Mouse (Mus musculus) cerebellum, adult 8-10 months (tissue): Measurements from ENCODE around the gene Cntrob.

Experiments
- DNase-seq: peaks from one replicate; pipeline ENCODE4 v3.0.0; 2022

Cntrob gene

DNA sequence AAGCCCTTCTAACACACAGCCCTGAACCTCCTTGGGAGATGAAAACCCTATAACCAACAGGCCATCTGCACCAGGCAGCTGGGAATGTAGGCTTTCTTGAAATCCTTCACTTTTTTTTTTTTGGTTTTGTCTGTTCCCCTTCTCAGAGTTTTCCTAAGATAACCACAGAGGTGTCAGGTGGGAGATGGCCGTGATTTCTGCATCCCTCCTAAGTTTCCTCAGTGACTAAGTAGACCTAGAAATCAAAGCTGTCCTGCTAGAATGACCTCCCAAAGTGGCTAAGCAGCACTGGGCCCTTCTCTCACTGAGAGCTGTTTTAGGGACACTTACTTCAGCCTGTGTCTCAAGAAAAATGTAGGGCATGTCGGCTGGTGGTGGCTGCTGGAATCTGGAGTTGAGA, 25.8 kb downstream of the Cntrob start:
- DNase-seq = no peak

DNA sequence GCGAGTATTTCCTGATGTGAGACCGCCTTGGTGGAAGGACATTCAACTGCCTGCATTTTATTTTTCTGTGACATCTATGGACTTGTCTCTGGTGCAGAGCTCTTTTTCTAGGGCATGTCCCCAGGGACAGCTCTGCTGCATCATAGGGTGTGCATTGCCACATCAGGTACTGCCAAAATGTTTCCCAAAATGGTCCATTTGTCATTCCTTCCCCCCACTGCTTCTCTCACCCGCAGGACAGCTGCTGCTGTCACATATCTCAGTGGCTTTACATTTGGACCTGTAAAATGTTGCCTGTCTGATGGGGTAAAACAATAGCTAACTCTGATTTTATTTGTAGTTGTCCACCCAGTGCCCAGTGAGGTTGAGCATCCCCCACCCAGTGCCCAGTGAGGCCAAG, 28.3 kb downstream of the Cntrob start:
- DNase-seq = no peak

DNA sequence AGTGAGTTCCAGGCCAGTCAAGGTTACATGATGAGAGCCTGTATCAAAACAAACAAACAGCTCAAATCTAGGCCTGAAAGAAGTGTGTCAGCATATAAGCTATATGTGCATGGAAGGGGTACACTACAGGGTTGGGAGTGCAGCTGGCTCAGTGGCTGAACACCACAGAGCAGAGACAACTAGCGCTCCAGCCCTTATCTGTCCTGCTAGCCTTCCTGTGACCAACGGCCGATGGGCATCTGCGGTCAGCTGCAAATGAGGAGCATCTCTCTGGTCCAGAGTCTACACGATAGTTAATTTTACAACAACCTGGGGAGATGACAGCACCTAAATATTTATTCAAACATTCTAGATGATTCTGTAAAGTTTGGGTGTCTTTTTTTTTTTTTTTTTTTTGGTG, 32.5 kb downstream of the Cntrob start:
- no peak for DNase-seq

DNA sequence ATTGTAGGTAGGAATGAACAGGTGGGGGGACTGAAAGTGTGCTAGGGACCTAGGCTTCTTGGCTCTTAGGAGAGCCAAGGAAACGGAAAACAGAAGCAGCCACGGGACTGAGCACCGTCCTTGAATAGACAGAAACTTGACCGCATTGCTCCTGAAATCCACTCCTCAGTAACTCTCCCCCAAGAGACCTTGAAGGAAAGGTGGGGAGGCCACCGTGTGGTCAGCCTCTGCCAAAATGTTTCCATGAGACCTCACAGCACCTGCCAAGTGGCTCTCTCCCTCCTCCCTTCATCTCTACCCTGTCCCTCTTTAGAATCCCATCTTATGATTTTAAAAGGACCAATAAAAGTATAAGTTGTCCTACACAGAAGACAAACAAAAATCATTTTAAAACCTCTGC, 46.3 kb downstream of the Cntrob start:
- DNase-seq = no peak

DNA sequence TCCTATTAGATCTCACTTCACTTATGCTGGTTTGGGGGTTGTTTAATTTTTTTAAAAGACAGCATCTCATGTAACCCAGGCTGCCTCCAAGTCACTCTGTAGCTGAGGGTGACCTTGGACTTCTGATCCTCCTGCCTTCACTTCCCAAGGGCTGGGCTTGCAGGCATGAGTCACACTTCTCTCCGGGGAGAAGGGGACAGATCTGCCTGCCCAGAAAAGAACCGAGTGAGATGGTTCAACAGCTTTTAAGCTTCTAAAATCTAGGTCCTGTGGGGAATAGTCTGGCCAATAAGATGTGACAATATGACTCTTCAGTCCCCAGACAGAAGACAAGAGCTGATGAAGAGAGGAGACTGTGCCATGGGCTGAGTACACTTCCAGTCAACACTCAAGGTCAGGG, 47.5 kb downstream of the Cntrob start:
- DNase-seq = no peak

DNA sequence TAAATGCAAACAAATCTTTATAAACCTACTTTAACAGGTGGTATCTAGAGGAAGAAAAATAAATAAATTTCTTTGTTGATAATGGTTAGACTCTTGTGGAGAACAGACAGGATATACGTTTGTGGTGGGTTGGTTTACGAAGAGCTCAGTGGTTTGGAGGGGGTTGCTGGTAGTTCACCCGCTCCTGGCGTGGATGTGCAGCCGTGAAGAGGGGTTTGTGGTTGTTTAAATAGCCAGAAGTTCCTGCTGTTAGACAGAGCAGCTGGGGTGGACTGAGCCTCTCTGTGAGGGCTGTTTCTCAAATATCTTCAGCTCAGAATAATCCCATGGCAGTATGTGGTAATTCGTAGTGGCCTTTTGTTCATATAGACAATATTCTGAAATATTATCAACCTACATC, 47.9 kb downstream of the Cntrob start:
- no peak for DNase-seq

DNA sequence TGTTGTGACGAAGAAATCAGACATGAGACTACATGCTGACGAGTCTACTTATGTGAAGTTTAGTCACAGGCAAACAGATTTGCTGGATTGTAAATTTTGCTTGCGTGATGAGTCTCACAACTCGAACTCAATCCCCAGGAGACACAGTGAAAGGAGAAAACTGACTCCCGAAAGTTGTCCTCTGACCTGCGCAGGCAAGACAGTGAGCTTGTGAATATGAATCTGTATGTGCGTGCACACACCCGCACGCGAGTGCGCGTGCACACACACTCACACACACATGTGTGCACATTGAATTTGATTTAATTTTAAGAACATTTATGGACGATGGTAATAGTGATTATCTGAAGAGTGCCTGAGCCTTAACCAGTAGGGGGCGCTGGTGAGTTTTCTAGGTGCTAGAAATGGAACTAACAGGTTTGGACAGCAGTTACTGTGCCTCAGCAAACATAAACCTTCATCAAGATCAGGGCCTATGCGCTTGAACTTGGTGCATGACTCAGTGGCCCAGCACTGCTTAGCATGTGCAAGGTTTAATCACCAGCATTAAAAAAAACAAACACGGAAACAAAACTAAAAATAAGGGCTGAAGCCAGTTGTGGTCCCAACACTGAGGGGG, 51.3 kb downstream of the Cntrob start:
- DNase-seq = peak; percentile 80

DNA sequence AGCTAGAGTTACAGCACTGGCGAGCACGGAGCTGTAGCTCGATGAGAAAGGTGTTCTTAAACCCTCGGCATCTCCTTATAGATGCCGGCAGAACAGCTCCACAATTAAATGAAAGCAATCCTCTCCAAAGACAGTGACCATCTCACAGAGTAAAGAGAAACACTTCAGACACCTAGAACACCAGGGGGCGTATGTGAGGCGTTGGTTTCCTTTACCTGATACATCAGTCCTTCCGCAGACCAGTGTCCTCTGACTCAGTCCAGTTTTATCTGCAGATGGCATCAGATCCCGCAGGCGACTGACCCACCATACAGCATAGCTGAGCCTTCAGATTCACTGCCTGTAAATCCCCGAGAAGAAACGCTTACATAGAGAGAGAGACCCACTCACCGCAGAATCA, 54.0 kb downstream of the Cntrob start:
- DNase-seq = peak; percentile 83

DNA sequence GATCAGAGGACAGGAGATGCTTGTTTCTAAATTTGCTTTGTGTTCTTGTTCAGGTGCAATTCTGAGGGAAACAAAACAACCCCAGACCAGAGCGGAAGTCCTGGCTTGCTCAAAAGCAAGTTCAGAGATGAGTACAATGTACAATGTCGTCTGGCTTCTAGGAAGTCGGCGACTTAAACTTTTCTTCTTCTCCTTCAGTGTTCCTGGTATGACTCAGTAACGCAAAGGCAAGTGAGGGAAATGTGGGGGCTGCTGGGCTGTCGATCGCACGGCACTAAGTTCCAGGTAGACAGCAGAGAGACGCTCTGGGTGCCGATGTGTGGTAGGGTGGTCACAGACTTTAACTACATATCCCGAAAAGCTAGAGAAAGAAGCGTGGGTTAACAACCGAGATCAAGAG, 55.5 kb downstream of the Cntrob start:
- no peak for DNase-seq

DNA sequence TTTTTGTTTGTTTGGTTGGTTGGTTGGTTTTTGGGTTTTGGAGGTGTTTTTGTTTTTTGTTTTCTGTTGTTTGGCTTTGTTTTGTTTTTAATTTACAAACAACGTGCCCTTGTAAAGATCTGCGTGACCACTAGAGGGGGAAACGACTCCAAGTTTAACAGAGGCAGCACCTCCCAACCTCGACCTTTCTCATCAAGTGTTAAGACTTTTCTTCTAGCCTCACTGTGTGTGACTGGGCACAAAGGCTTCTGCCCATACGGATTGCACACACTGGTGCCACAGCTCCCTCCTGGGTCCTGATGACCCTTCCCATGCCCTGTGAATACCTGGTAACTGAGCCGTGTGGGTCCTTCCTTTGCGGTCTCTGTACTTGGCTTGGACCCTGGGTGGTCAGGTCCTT, 56.2 kb downstream of the Cntrob start:
- no peak for DNase-seq

DNA sequence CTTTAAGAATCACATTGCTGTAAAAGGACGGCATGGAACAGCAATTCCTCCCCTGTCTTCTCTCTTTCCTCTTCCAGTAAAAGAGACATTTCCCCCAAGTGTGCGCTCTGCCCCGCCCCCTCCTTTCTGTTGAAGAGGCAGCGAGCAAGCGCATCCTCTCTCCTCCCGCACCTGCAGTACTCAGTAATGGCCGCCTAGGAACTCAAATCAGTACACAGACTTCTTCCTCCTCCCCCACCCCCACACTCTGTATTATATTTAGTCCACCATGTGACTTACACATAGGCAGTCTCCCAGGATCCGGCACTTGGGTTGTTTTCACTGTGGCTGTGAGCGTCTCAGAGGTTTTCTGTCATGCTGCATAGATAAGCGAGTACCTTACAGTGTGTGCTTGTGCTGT, 57.3 kb downstream of the Cntrob start:
- peak; percentile 55 for DNase-seq

DNA sequence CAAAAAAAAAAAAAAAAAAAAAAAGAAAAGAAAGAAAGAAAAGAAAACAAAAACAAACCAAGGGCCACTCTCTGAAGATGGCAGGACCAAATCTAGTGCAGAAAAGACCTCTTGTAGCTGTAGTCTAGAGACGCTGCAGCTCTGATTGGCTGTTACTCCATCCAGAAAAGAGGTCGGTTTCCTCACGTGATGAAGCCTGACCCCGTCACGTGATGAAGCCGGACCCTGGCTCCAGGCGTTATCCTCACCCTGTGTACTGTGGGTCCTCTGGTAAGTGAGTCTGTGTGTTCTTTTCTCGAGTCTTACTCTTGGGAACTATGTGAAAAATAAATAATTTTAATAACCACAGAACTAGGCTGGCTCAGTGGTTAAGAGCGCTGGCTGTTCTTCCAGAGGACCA, 58.2 kb downstream of the Cntrob start:
- no peak for DNase-seq

DNA sequence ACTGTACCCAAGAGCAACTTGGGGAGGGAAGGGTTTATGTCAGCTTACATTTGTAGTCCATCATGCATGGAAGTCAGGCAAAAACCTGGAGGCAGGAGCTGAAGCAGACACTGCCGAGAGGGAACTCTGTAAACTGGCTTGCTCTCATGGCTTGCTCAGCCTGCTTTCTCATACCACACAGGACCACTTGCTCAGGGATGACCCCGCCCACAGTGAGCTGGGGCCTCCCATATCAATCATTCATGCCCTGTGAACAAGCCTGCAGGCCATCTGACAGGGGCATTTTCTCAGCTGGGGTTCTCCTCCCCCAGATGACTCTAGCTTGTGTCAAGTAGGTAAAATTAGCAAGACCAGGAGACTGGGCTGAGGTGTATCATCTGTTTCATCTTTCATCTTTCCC, 59.3 kb downstream of the Cntrob start:
- DNase-seq = no peak

DNA sequence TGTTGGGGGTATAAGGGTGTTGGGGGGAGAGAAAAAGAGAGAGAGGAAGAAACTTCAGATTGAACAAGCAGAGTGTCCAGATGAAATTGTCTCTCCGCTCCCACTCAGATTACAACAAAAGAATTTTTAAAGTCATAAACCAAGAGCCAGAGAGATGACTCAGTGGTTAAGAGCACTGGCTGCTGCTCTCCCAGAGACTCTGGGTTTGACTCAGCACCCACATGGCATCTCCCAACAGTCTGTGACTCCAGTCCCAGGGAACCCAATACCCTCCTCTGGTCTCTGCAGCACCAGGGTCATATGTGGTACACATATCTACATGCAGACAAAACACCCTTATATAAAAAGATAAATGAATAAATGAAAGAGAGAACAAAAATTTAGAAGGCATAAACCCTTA, 63.5 kb downstream of the Cntrob start:
- DNase-seq = no peak

DNA sequence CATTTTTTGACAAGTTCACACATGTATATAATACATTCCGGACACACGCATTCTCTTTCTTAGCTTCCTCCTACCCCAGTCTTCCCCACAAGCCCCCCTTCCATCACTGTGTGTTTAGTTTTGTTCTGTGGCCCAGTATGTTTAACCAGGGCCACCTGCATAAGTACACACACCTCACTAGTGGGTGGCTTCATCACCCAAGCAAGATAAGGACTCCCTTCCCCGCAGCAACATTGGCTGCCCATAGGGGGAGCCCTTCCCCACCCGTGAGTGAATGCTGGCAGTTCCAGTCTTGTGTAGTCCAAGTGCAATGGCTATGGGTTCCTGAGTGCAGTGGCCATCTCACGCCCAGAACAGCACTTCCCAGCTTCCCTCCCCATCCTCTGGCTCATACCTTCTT, 65.3 kb downstream of the Cntrob start:
- DNase-seq = peak; percentile 41

DNA sequence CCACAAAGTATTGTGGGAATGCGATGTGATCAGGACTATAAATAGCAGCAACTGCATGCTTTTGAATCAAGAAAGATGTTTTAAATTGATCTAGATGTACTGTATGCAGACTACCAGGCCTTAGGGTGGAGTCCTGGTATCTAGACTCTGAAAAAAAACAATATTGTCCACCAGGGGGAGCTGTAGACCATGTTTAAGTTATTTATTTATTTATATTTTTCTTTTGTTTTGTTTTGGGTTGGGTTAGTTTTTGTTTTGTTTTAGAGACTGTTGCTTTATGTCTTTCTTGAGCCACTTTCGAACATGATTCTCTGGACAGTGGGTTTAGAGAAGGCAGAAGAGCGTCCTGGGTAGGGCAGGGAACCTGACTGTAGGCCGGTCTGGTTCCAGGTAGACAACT, 65.8 kb downstream of the Cntrob start:
- peak; percentile 46 for DNase-seq

DNA sequence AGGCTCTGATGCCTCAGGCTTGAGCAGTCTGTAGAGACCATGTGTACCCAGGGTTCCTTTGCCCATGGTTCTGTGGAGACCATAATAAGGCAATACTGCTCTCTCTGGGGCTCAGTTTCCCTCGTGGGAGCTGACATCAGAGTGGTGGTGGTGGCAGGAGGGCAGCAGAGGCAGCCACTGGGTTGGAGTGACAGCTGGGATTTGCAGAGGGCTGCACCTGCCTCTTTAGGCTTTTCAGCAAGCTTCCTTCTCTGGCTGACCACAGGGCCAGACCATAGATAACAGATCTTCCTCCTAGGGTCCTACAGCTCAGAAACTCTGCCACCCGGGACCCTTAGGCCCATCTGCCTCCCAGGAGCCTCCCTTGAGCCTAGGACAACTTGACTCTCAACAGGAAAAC, 66.5 kb downstream of the Cntrob start:
- no peak for DNase-seq

DNA sequence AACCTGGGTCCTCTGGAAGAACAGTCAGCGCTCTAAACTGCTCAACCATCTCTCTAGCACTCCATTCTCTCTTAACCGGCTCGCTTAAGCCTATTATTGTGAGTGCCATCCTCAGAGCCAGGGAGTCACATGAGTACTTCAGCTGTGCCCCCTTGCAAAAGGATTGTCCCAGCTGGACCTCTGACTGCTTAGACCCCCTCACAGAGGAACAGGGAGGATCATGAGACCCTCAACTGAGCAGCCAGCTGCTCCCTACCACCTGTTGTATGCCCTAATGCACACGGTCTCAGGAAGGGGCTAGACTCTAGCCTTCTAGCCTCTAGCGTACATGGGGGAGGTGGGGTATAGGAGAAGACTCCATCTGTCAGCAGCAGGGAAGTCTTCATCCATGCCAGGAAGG, 68.8 kb downstream of the Cntrob start:
- no peak for DNase-seq

DNA sequence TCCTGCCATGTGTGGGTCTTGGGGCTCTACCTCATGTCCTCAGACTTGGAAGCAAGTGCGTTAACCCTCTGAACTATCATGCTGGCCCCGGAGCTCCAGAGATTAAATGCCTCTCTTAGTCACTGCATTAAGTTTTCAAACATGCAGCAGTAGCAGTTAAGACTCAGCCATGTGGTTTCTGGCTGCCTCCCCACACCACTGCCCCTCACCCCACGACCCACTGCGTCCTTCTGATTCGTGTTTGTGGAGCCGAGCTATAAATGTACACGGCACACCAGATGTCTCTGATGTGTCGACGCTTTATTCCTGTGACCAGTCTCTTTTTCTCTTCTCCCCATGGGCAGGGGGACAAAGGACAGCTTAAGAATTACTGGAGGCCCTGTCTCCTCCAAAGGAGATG, 70.4 kb downstream of the Cntrob start:
- DNase-seq = no peak

DNA sequence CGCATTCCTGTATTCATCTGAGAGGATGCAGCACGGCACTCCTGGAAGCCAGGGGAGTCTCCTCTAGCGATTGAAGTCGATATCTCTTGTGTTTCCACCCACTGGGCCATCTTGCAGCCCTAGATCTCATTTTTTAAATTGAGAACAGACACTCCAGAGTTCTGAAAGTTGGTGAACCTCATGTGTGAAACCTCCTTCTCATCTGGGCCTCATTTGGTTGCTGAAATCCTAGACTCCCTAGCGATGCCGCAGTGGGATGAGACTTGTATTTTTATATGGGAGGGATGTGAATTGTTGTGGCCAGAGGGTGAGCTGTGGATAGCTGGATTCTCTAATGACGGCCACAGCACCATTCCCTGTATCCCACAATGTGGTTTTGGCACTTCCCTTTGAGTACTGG, 71.6 kb downstream of the Cntrob start:
- DNase-seq = no peak

DNA sequence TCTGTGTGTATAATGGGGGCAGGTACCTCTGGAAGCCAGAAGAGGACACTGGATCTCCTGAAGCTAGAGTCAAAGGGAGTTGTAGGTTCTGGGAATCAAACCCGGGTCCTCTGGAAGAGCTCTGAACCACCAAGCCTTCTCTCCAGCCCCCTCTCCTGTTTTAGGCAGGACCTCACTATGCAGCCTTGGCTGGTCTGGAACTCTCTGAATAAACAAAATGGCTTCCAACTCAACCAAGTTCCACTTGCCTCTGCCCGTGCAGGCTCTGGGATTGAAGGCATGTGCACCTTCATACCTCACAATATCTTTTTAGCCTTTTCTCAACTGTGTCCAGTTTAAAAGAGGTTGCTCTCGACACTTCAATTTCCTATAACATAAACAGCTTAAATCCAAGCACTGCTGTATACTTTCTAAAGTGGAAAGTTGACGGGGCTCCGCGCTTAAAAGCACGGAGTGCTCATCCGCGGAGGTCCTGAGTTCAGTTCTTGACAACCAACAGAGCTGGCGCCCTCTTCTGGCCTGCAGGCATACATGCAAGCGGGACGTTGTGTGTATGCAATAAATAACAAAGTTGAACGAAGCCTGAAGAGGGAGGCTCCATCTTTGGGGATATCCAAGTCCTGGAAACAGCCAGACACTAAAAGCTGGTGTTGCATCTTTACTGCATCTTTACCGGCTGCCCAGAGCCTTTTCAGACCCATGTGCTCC, 72.3 kb downstream of the Cntrob start:
- DNase-seq = no peak

DNA sequence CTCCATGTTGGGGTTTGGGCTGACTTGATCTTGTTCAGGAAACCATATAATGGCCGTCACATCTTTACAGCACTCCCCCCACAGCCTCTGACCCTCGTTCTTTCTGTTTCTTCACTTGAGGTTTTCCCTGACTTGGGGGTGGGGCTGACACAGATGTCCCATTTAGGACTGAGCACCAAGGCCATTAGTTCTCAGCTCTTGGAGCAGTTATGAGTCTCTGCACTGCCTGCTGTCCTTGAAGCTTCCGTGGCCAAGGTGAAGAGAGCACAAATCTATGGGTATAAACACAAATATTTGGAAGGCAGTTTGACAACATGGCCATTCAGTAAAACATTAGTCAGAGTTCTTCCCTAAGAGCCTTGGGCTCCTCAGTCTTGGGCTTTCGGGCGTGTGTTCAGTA, 73.5 kb downstream of the Cntrob start:
- no peak for DNase-seq
